Mouse (Mus musculus): ENCODE measurements around the gene Dnajc16. TPM values are rescaled to one million over a fixed set of nuclear protein-coding genes. Genes with fewer than 3 reads are reported as not detected.

Dnajc16 gene
- total RNA-seq (2014; rRNA removed) (17.5 and 21.0 TPM in 2 replicates), polyA plus RNA-seq (2015; fragmentation: Nextera tagmentation; extraction: Ambion mirVana) (6.1 and 6.8 TPM in 2 replicates)

GRCm38 (mm10) chr4:141790524-141790990, at the start of gene Dnajc16:
TSS of gene Dnajc16 (minus strand) at chr4:141790931.
- peak within 1 kb of the TSS; percentile 93 for H3K4me2 ChIP-seq (ENCODE audit: low read depth, low read length)
- H3K9me3 ChIP-seq (ENCODE audit: low read length) = no peaks in the 10 kb centered on the region
- H3K4me1 ChIP-seq (ENCODE audit: insufficient read depth, low read length) = peaks cover 11% of the 10 kb centered on the region
- whole genome bisulfite sequencing = under 1% methylated on average over 41 of the region's 42 CpGs
- H3K4me3 ChIP-seq (ENCODE audit: low read length) = peak within 1 kb of the TSS; percentile 98
- TF ChIP-seq CTCF (IDR thresholded peaks at IDR 0.05; ENCODE audit: low read depth) = peak; percentile 37
- H3K36me3 ChIP-seq (ENCODE audit: insufficient read depth, low read length) = peaks cover 3% of the 10 kb centered on the region; the same call in 1 of the 2 replicates
- peak; percentile 91 for ATAC-seq
- peak within 1 kb of the TSS; percentile 97 for H3K9ac ChIP-seq (replicated peaks; ENCODE audit: low read length)
- peak within 1 kb of the TSS; percentile 88 for H3K27ac ChIP-seq
- no peaks in the 10 kb centered on the region for H3K27me3 ChIP-seq (ENCODE audit: insufficient read depth, low read length)
- DNase-seq (ENCODE audit: low spot score) = peak; percentile 100

DNA sequence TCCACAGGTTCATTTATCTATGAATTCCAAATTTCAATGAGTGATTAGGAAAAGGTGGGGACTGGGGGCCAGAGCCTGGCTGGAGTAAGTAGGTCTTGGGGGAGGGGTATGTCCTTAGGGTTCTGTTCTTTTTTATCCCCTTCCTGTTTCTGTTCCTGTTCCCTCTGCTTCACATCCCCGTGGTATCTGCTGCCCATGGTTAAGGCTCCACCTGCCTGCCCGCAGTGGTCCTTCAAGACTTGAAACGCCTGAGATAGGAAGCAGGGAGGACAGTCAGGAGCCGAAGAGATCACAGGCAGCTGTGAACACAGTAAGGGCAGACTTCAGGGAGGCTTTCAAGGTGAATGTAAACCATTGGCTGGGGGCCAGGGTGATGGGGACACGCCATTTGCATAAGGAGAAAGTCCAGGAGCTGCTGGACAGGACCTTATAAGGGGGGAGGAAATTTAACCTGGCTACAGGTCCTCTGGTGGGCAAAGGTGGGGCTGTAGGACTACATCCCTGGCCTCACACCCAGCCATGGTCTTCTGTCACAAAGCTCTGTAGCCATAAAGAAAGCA, 43.9 kb upstream of the Dnajc16 start:
- Histone ChIP-seq H3K36me3 (ENCODE audit: insufficient read depth, low read length) (no peaks in the 10 kb centered on the region), H3K9me3 (ENCODE audit: low read length) (no peaks in the 10 kb centered on the region), H3K4me1 (ENCODE audit: insufficient read depth, low read length) (no peaks in the 10 kb centered on the region), H3K4me2 (ENCODE audit: low read depth, low read length) (no peak overlapping the region), H3K27ac (no peak overlapping the region), H3K27me3 (ENCODE audit: insufficient read depth, low read length) (no peaks in the 10 kb centered on the region), H3K9ac (replicated peaks; ENCODE audit: low read length) (no peak overlapping the region), H3K4me3 (ENCODE audit: low read length) (no peak overlapping the region)
- no peak for DNase-seq (ENCODE audit: low spot score)
- ATAC-seq = no peak
- 72% methylated on average over 5 of the region's 5 CpGs for WGBS
- no peak for TF ChIP-seq CTCF (IDR thresholded peaks at IDR 0.05; ENCODE audit: low read depth)

GRCm38 (mm10) chr4:141833911-141834310, 43.2 kb upstream of the Dnajc16 start:
- Histone ChIP-seq H3K9ac (replicated peaks; ENCODE audit: low read length) (no peak overlapping the region), H3K4me1 (ENCODE audit: insufficient read depth, low read length) (no peaks in the 10 kb centered on the region), H3K36me3 (ENCODE audit: insufficient read depth, low read length) (no peaks in the 10 kb centered on the region), H3K4me2 (ENCODE audit: low read depth, low read length) (no peak overlapping the region), H3K27me3 (ENCODE audit: insufficient read depth, low read length) (no peaks in the 10 kb centered on the region), H3K27ac (no peak overlapping the region), H3K4me3 (ENCODE audit: low read length) (no peak overlapping the region), H3K9me3 (ENCODE audit: low read length) (no peaks in the 10 kb centered on the region)
- no peak for TF ChIP-seq CTCF (IDR thresholded peaks at IDR 0.05; ENCODE audit: low read depth)
- 44% methylated on average over 1 of the region's 1 CpGs for WGBS
- ATAC-seq (no peak), DNase-seq (ENCODE audit: low spot score) (no peak)

- Histone ChIP-seq H3K36me3 (ENCODE audit: insufficient read depth, low read length) (no peaks in the 10 kb centered on the region), H3K27ac (no peak overlapping the region), H3K4me3 (ENCODE audit: low read length) (no peak overlapping the region), H3K9ac (replicated peaks; ENCODE audit: low read length) (no peak overlapping the region), H3K9me3 (ENCODE audit: low read length) (no peaks in the 10 kb centered on the region), H3K4me1 (ENCODE audit: insufficient read depth, low read length) (no peaks in the 10 kb centered on the region), H3K4me2 (ENCODE audit: low read depth, low read length) (no peak overlapping the region), H3K27me3 (ENCODE audit: insufficient read depth, low read length) (no peaks in the 10 kb centered on the region)
- TF ChIP-seq CTCF (IDR thresholded peaks at IDR 0.05; ENCODE audit: low read depth) = no peak
- DNase-seq (ENCODE audit: low spot score) (no peak), ATAC-seq (no peak)
- 86% methylated on average over 7 of the region's 7 CpGs for whole genome bisulfite sequencing
Observed at GRCm38 (mm10) chr4:141831361-141831760, 40.6 kb upstream of the Dnajc16 start.

DNA sequence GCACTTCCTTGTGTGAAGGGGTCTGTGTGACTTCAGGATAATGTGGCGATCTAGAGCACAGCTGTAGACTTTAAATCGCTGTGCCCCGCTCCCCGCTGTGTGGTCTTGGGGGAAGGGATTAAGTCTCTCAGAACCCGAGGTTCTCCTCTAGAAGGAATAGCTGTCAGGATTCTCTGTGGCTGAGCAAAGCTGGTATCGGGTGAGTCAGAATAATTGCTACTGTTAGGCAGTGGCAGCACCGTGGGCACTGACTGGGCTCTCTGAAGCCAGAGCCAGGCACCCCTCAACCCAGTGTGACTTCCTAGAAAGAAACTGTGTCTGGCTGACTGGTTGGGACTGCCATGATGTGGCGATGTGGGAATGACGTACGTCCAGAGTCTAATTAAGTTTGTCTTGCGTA, 39.6 kb upstream of the Dnajc16 start:
- no peak overlapping the region for H3K9ac ChIP-seq (replicated peaks; ENCODE audit: low read length)
- ATAC-seq (no peak), DNase-seq (ENCODE audit: low spot score) (no peak)
- no peaks in the 10 kb centered on the region for H3K36me3 ChIP-seq (ENCODE audit: insufficient read depth, low read length)
- H3K4me1 ChIP-seq (ENCODE audit: insufficient read depth, low read length) = no peaks in the 10 kb centered on the region
- H3K4me3 ChIP-seq (ENCODE audit: low read length) = no peak overlapping the region
- H3K27me3 ChIP-seq (ENCODE audit: insufficient read depth, low read length) = no peaks in the 10 kb centered on the region
- no peak overlapping the region for H3K4me2 ChIP-seq (ENCODE audit: low read depth, low read length)
- no peak overlapping the region for H3K27ac ChIP-seq
- TF ChIP-seq CTCF (IDR thresholded peaks at IDR 0.05; ENCODE audit: low read depth) = no peak
- 49% methylated on average over 11 of the region's 11 CpGs for WGBS
- H3K9me3 ChIP-seq (ENCODE audit: low read length) = no peaks in the 10 kb centered on the region

GRCm38 (mm10) chr4:141828177-141828576, 37.4 kb upstream of the Dnajc16 start:
- no peak overlapping the region for H3K27ac ChIP-seq
- H3K4me2 ChIP-seq (ENCODE audit: low read depth, low read length) = no peak overlapping the region
- ATAC-seq (no peak), DNase-seq (ENCODE audit: low spot score) (no peak)
- 67% methylated on average over 4 of the region's 4 CpGs for WGBS
- H3K9ac ChIP-seq (replicated peaks; ENCODE audit: low read length) = no peak overlapping the region
- no peak; the same call in 1 of the 2 replicates for TF ChIP-seq CTCF (IDR thresholded peaks at IDR 0.05; ENCODE audit: low read depth)
- no peaks in the 10 kb centered on the region for H3K27me3 ChIP-seq (ENCODE audit: insufficient read depth, low read length)
- H3K36me3 ChIP-seq (ENCODE audit: insufficient read depth, low read length) = no peaks in the 10 kb centered on the region
- no peaks in the 10 kb centered on the region for H3K4me1 ChIP-seq (ENCODE audit: insufficient read depth, low read length)
- H3K9me3 ChIP-seq (ENCODE audit: low read length) = no peaks in the 10 kb centered on the region
- no peak overlapping the region for H3K4me3 ChIP-seq (ENCODE audit: low read length)

DNA sequence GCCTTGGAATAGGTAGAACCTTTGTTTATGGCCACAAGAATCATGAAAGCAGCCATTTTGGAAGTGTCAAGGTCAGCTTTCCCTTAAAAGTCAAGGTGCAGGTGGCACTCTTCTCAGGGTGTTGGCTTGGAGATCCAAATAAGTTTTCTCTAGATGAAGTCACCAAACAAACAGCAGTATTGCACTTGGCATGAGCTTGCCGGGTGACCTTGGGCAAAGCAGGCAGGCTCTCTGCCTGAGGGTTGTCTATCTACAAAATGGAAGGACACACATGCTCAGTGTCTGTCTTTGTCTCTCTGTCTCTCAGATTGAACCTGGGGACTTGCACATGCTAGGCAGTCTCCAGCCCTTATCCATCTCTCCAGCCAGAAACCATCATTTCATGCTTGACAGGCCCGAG, 36.7 kb upstream of the Dnajc16 start:
- 87% methylated on average over 2 of the region's 2 CpGs for WGBS
- no peaks in the 10 kb centered on the region for H3K36me3 ChIP-seq (ENCODE audit: insufficient read depth, low read length)
- H3K27me3 ChIP-seq (ENCODE audit: insufficient read depth, low read length) = no peaks in the 10 kb centered on the region
- H3K4me3 ChIP-seq (ENCODE audit: low read length) = no peak overlapping the region
- DNase-seq (ENCODE audit: low spot score) = no peak
- no peak overlapping the region for H3K4me2 ChIP-seq (ENCODE audit: low read depth, low read length)
- TF ChIP-seq CTCF (IDR thresholded peaks at IDR 0.05; ENCODE audit: low read depth) = no peak
- no peak overlapping the region for H3K27ac ChIP-seq
- no peaks in the 10 kb centered on the region for H3K9me3 ChIP-seq (ENCODE audit: low read length)
- no peak overlapping the region for H3K9ac ChIP-seq (replicated peaks; ENCODE audit: low read length)
- no peak for ATAC-seq
- no peaks in the 10 kb centered on the region for H3K4me1 ChIP-seq (ENCODE audit: insufficient read depth, low read length)
